ENCODE assay signal across 16 mouse cellular contexts in genomic region chr17:7285292-7285691, GRCm38 (mm10). TPM values are rescaled to one million over a fixed set of nuclear protein-coding genes. Genes with fewer than 3 reads are reported as not detected.
A peak's percentile ranks its signal among the peaks of the same experiment; 100 is the strongest.
DNase-seq lines count a peak whose midpoint lies in the region; ATAC-seq and TF ChIP-seq lines count a peak whose summit lies in the region.
"Had no signal": no experiment of that assay in that cellular context is flagged by ENCODE, and none has a peak within 500 bp of the region (broad histone marks: within the 10 kb centered on the region; RNA-seq: fewer than 3 reads in every experiment).

No protein-coding gene starts in this region.

- peak overlapping the region; percentile 16; the same call in 1 of the 2 replicates for H3K27ac ChIP-seq in forebrain, embryonic 16.5 days (ENCODE audit: low read length)
- H3K27ac ChIP-seq in forebrain, embryonic 12.5 days, result no peak overlapping the region
- peak overlapping the region; percentile 23; the same call in 1 of the 2 replicates for H3K27ac ChIP-seq in hindbrain, embryonic 10.5 days
- H3K27ac ChIP-seq in hindbrain, embryonic 11.5 days (ENCODE audit: low read depth, low read length), result no peak overlapping the region
- H3K27ac ChIP-seq in lung, embryonic 14.5 days (ENCODE audit: low read depth), result peak overlapping the region; percentile 68; the same call in 1 of the 2 replicates
- peak overlapping the region; percentile 52; the same call in 1 of the 2 replicates for H3K27ac ChIP-seq in stomach, embryonic 15.5 days
- H3K27ac ChIP-seq: embryonic facial prominence, embryonic 13.5 days; limb, embryonic 13.5 days; macrophage; neural tube, embryonic 13.5 days had no signal

- no peak overlapping the region for H3K4me3 ChIP-seq in forebrain, embryonic 16.5 days (replicated peaks; ENCODE audit: low read length)
- no peak overlapping the region for H3K4me3 ChIP-seq in forebrain, embryonic 12.5 days (replicated peaks)
- no peak overlapping the region for H3K4me3 ChIP-seq in hindbrain, embryonic 10.5 days
- H3K4me3 ChIP-seq in hindbrain, embryonic 11.5 days (ENCODE audit: low read depth, low read length), result no peak overlapping the region
- no peak overlapping the region for H3K4me3 ChIP-seq in lung, embryonic 14.5 days (ENCODE audit: low read depth, low read length)
- H3K4me3 ChIP-seq in stomach, embryonic 15.5 days (replicated peaks), result no peak overlapping the region
- H3K4me3 ChIP-seq: embryonic facial prominence, embryonic 13.5 days; limb, embryonic 13.5 days; neural tube, embryonic 13.5 days had no signal

- H3K9ac ChIP-seq in forebrain, embryonic 16.5 days (replicated peaks; ENCODE audit: low read depth, low read length), result no peak overlapping the region
- H3K9ac ChIP-seq in forebrain, embryonic 12.5 days, result no peak overlapping the region
- H3K9ac ChIP-seq in hindbrain, embryonic 11.5 days (ENCODE audit: low read depth, low read length), result no peak overlapping the region
- H3K9ac ChIP-seq in lung, embryonic 14.5 days, result no peak overlapping the region
- no peak overlapping the region for H3K9ac ChIP-seq in stomach, embryonic 15.5 days
- H3K9ac ChIP-seq: embryonic facial prominence, embryonic 13.5 days; limb, embryonic 13.5 days; neural tube, embryonic 13.5 days had no signal

- no peak for ATAC-seq in forebrain, embryonic 16.5 days
- no peak for ATAC-seq in forebrain, embryonic 12.5 days (ENCODE audit: low FRiP score)
- no peak for ATAC-seq in hindbrain, embryonic 11.5 days (ENCODE audit: low FRiP score)
- ATAC-seq in lung, embryonic 14.5 days (ENCODE audit: insufficient read depth), result peak; percentile 41
- no peak for ATAC-seq in stomach, embryonic 15.5 days (ENCODE audit: insufficient read depth, low FRiP score, low read depth)
- ATAC-seq: forebrain, embryonic 14.5 days; midbrain, embryonic 16.5 days had no signal

- 87% methylated on average over 12 of the region's 12 CpGs for whole genome bisulfite sequencing in forebrain, embryonic 16.5 days
- 89% methylated on average over 12 of the region's 12 CpGs for WGBS in forebrain, embryonic 12.5 days
- WGBS in hindbrain, embryonic 10.5 days, result 91% methylated on average over 12 of the region's 12 CpGs
- 86% methylated on average over 12 of the region's 12 CpGs for WGBS in hindbrain, embryonic 11.5 days
- WGBS in lung, embryonic 14.5 days, result 47% methylated on average over 12 of the region's 12 CpGs
- WGBS in stomach, embryonic 15.5 days, result 58% methylated on average over 12 of the region's 12 CpGs

- no peak overlapping the region for H3K4me2 ChIP-seq in forebrain, embryonic 16.5 days (ENCODE audit: low read length)
- H3K4me2 ChIP-seq in forebrain, embryonic 12.5 days, result no peak overlapping the region
- no peak overlapping the region for H3K4me2 ChIP-seq in hindbrain, embryonic 11.5 days (replicated peaks; ENCODE audit: low read depth, low read length)
- no peak overlapping the region for H3K4me2 ChIP-seq in lung, embryonic 14.5 days
- no peak overlapping the region for H3K4me2 ChIP-seq in stomach, embryonic 15.5 days
- H3K4me2 ChIP-seq: embryonic facial prominence, embryonic 13.5 days; limb, embryonic 13.5 days; neural tube, embryonic 13.5 days had no signal

- no peaks in the 10 kb centered on the region for H3K27me3 ChIP-seq in forebrain, embryonic 16.5 days (replicated peaks; ENCODE audit: control insufficient read depth, insufficient read depth, low read length)
- H3K27me3 ChIP-seq in forebrain, embryonic 12.5 days, result no peaks in the 10 kb centered on the region
- no peaks in the 10 kb centered on the region for H3K27me3 ChIP-seq in hindbrain, embryonic 10.5 days (ENCODE audit: insufficient read depth, poor library complexity, severe bottlenecking)
- H3K27me3 ChIP-seq in hindbrain, embryonic 11.5 days (ENCODE audit: control insufficient read depth, insufficient read depth, low read length), result no peaks in the 10 kb centered on the region
- H3K27me3 ChIP-seq in lung, embryonic 14.5 days (ENCODE audit: insufficient read depth, low read length), result no peaks in the 10 kb centered on the region
- no peaks in the 10 kb centered on the region for H3K27me3 ChIP-seq in stomach, embryonic 15.5 days (replicated peaks)
- H3K27me3 ChIP-seq: embryonic facial prominence, embryonic 13.5 days; limb, embryonic 13.5 days; neural tube, embryonic 13.5 days had no signal

- DNase-seq in hindbrain, embryonic 10.5 days (ENCODE audit: low spot score), result no peak
- DNase-seq in hindbrain, embryonic 11.5 days (ENCODE audit: low spot score), result no peak
- peak; percentile 70 for DNase-seq in lung, embryonic 14.5 days
- no peak for DNase-seq in lung, postnatal 25 days (ENCODE audit: low spot score)
- no peak for DNase-seq in adrenal gland, postnatal 10 days
- DNase-seq: adrenal gland, adult 8-10 months; cerebellum, postnatal 36 days had no signal

- peaks cover 16% of the 10 kb centered on the region for H3K4me1 ChIP-seq in forebrain, embryonic 16.5 days (replicated peaks; ENCODE audit: control insufficient read depth, insufficient read depth, low read length)
- H3K4me1 ChIP-seq in forebrain, embryonic 12.5 days, result no peaks in the 10 kb centered on the region
- H3K4me1 ChIP-seq in hindbrain, embryonic 10.5 days (replicated peaks), result peaks cover 8% of the 10 kb centered on the region; the same call in 1 of the 2 replicates
- no peaks in the 10 kb centered on the region for H3K4me1 ChIP-seq in hindbrain, embryonic 11.5 days (replicated peaks; ENCODE audit: control insufficient read depth, insufficient read depth, low read length)
- peaks cover 8% of the 10 kb centered on the region; the same call in 1 of the 2 replicates for H3K4me1 ChIP-seq in lung, embryonic 14.5 days (ENCODE audit: insufficient read depth)
- H3K4me1 ChIP-seq in stomach, embryonic 15.5 days, result peaks cover 15% of the 10 kb centered on the region; the same call in 1 of the 2 replicates
- H3K4me1 ChIP-seq: limb, embryonic 13.5 days had no signal

- H3K9me3 ChIP-seq in forebrain, embryonic 16.5 days (ENCODE audit: control insufficient read depth, low read length), result no peaks in the 10 kb centered on the region
- no peaks in the 10 kb centered on the region for H3K9me3 ChIP-seq in forebrain, embryonic 12.5 days
- no peaks in the 10 kb centered on the region for H3K9me3 ChIP-seq in hindbrain, embryonic 10.5 days
- H3K9me3 ChIP-seq in hindbrain, embryonic 11.5 days (ENCODE audit: control insufficient read depth, low read length), result no peaks in the 10 kb centered on the region
- no peaks in the 10 kb centered on the region for H3K9me3 ChIP-seq in lung, embryonic 14.5 days (ENCODE audit: low read depth, low read length)
- no peaks in the 10 kb centered on the region for H3K9me3 ChIP-seq in stomach, embryonic 15.5 days
- H3K9me3 ChIP-seq: embryonic facial prominence, embryonic 13.5 days; limb, embryonic 13.5 days; neural tube, embryonic 13.5 days had no signal

- no peak for TF ChIP-seq CTCF in lung, embryonic 14.5 days (IDR thresholded peaks at IDR 0.05; ENCODE audit: low read depth)

- H3K36me3 ChIP-seq in forebrain, embryonic 16.5 days (ENCODE audit: control insufficient read depth, insufficient read depth), result no peaks in the 10 kb centered on the region
- peaks cover 29% of the 10 kb centered on the region for H3K36me3 ChIP-seq in forebrain, embryonic 12.5 days (replicated peaks)
- peaks cover 67% of the 10 kb centered on the region for H3K36me3 ChIP-seq in hindbrain, embryonic 10.5 days
- H3K36me3 ChIP-seq in hindbrain, embryonic 11.5 days (ENCODE audit: control insufficient read depth, insufficient read depth, low read length), result no peaks in the 10 kb centered on the region; the same call in 1 of the 2 replicates
- H3K36me3 ChIP-seq in lung, embryonic 14.5 days (ENCODE audit: insufficient read depth), result peaks cover 2% of the 10 kb centered on the region; the same call in 1 of the 2 replicates
- no peaks in the 10 kb centered on the region for H3K36me3 ChIP-seq in stomach, embryonic 15.5 days

RNA-seq across cellular contexts. Expression of gene Tcp10a, which starts 39.2 kb away (rescaled TPM):
- not detected in 2 replicates for polyA plus RNA-seq in forebrain, embryonic 16.5 days (2015; fragmentation: Nextera tagmentation; extraction: Ambion mirVana)
- not detected in 2 replicates for polyA plus RNA-seq in forebrain, embryonic 12.5 days (2016; fragmentation: Nextera tagmentation; extraction: Ambion mirVana)
- 0.09 TPM in 1 of 2 replicates, not detected in the other for polyA plus RNA-seq in hindbrain, embryonic 10.5 days (2016; fragmentation: Nextera tagmentation; extraction: Ambion mirVana)
- polyA plus RNA-seq in hindbrain, embryonic 11.5 days (2014; fragmentation: Nextera tagmentation; extraction: Ambion mirVana), result not detected in 2 replicates
- not detected in 2 replicates for polyA plus RNA-seq in lung, embryonic 14.5 days (2014; fragmentation: Nextera tagmentation; extraction: Ambion mirVana)
- not detected in 2 replicates for polyA plus RNA-seq in stomach, embryonic 15.5 days (2015; fragmentation: Nextera tagmentation; extraction: Ambion mirVana)
- total RNA-seq in adrenal gland, postnatal 10 days (2021), result not detected
- polyA plus RNA-seq: embryonic facial prominence, embryonic 13.5 days; forebrain, embryonic 14.5 days; limb, embryonic 13.5 days; macrophage; midbrain, embryonic 16.5 days had no signal

Comparison
In these comparisons a context has a peak if more than half of its experiments do, and no peak if none do; other contexts are left out.
1. H3K27ac ChIP-seq: peak in forebrain, embryonic 16.5 days (single experiment), hindbrain, embryonic 10.5 days (single experiment), lung, embryonic 14.5 days (single experiment) and stomach, embryonic 15.5 days (single experiment); none in forebrain, embryonic 12.5 days (single experiment) and hindbrain, embryonic 11.5 days (single experiment).